Mouse (Mus musculus) cerebellum, adult (tissue): ENCODE measurements around the gene Scnn1a.
A peak's percentile ranks its signal among the peaks of the same experiment; 100 is the strongest.

ENCODE experiments used
- ATAC-seq: cut with Nextera tagmentation; 2 replicates; pipeline ENCODE4 v1.9.2; 2017; ENCODE audit warnings: mild to moderate bottlenecking, moderate library complexity, mixed read lengths; ENCODE audit not compliant: insufficient number of reproducible peaks, low FRiP score, low TSS enrichment

Scnn1a gene

GRCm38 (mm10) chr6:125307091-125307490, 13.4 kb upstream of the Scnn1a start:
- ATAC-seq = no peak

- ATAC-seq = no peak
Measured at GRCm38 (mm10) chr6:125308921-125309320, 11.5 kb upstream of the Scnn1a start.

- no peak for ATAC-seq
Measured at GRCm38 (mm10) chr6:125309406-125309805, 11.1 kb upstream of the Scnn1a start.

GRCm38 (mm10) chr6:125312171-125312570, 8.3 kb upstream of the Scnn1a start:
- no peak for ATAC-seq

GRCm38 (mm10) chr6:125312581-125313355, 7.7 kb upstream of the Scnn1a start:
- no peak for ATAC-seq

GRCm38 (mm10) chr6:125313546-125314230, 6.8 kb upstream of the Scnn1a start, which contains the start of gene Ltbr:
Ltbr (minus strand) TSS chr6:125313885.
- ATAC-seq = peak; percentile 22; the same call in 1 of the 2 replicates

GRCm38 (mm10) chr6:125314231-125314563, 6.3 kb upstream of the Scnn1a start:
- no peak for ATAC-seq

- no peak for ATAC-seq
Measured at GRCm38 (mm10) chr6:125314746-125315145, 5.7 kb upstream of the Scnn1a start.

- no peak for ATAC-seq
Measured at GRCm38 (mm10) chr6:125317077-125317476, 3.4 kb upstream of the Scnn1a start.

GRCm38 (mm10) chr6:125318981-125319918, 1.2 kb upstream of the Scnn1a start:
- no peak for ATAC-seq

- ATAC-seq = no peak
Measured at GRCm38 (mm10) chr6:125319919-125320296, 551 bp upstream of the Scnn1a start.

GRCm38 (mm10) chr6:125321114-125321855, 826 bp downstream of the Scnn1a start:
- no peak for ATAC-seq

- no peak for ATAC-seq
Measured at GRCm38 (mm10) chr6:125322794-125323193, 2.3 kb downstream of the Scnn1a start.

GRCm38 (mm10) chr6:125323547-125323946, 3.1 kb downstream of the Scnn1a start:
- no peak for ATAC-seq

GRCm38 (mm10) chr6:125325337-125325736, 4.9 kb downstream of the Scnn1a start:
- ATAC-seq = no peak

GRCm38 (mm10) chr6:125328243-125328642, 7.8 kb downstream of the Scnn1a start:
- ATAC-seq = no peak

GRCm38 (mm10) chr6:125330626-125331326, 10.3 kb downstream of the Scnn1a start:
- peak; percentile 54; the same call in 1 of the 2 replicates for ATAC-seq

GRCm38 (mm10) chr6:125333112-125333899, 12.8 kb downstream of the Scnn1a start:
- no peak for ATAC-seq

GRCm38 (mm10) chr6:125334356-125334755, 13.9 kb downstream of the Scnn1a start:
- ATAC-seq = no peak
